Mouse (Mus musculus) neural tube, embryonic 15.5 days (tissue): ENCODE measurements around the gene Abcc4. TPM values are rescaled to one million over a fixed set of nuclear protein-coding genes. Genes with fewer than 3 reads are reported as not detected.
"Not testable (repeated sequence)": the region's sequence is repeated elsewhere in the genome, so short reads cannot be mapped to it uniquely, and the experiment has no call there.

Experiments used
- ATAC-seq: fragments of 200-750 bp; cut with Nextera tagmentation; 2 replicates; pipeline ENCODE4 v1.8.0; 2017; ENCODE audit warnings: mild to moderate bottlenecking, moderate TSS enrichment, moderate library complexity; ENCODE audit not compliant: low FRiP score
- H3K27ac ChIP-seq: fragments of 300-500 bp; sonication (generic); replicated peaks from 2 replicates; pipeline ENCODE4 v1.5.1; 2015; ENCODE audit warnings: mild to moderate bottlenecking, inconsistent platforms
- H3K27me3 ChIP-seq: fragments of 300-500 bp; sonication (generic); replicated peaks from 2 replicates; pipeline ENCODE4 v1.6.1; 2015; ENCODE audit warnings: inconsistent platforms
- H3K36me3 ChIP-seq: fragments of 300-500 bp; sonication (generic); 2 replicates; pipeline ENCODE4 v1.6.1; 2015; ENCODE audit warnings: inconsistent platforms
- H3K4me1 ChIP-seq: fragments of 300-500 bp; sonication (generic); 2 replicates; pipeline ENCODE4 v1.6.1; 2015; ENCODE audit warnings: inconsistent platforms
- H3K4me2 ChIP-seq: fragments of 300-500 bp; sonication (generic); 2 replicates; pipeline ENCODE4 v1.6.1; 2015; ENCODE audit warnings: inconsistent platforms, mild to moderate bottlenecking, moderate library complexity
- H3K4me3 ChIP-seq: fragments of 300-500 bp; sonication (generic); replicated peaks from 2 replicates; pipeline ENCODE4 v1.5.1; 2015; ENCODE audit warnings: mild to moderate bottlenecking, inconsistent platforms
- H3K9ac ChIP-seq: fragments of 300-500 bp; sonication (generic); replicated peaks from 2 replicates; pipeline ENCODE4 v1.6.1; 2015; ENCODE audit warnings: mild to moderate bottlenecking, inconsistent platforms
- H3K9me3 ChIP-seq: fragments of 300-500 bp; sonication (generic); replicated peaks from 2 replicates; pipeline ENCODE4 v1.6.1; 2016; ENCODE audit warnings: inconsistent platforms
- WGBS: fragments of 180-500 bp; shearing (Covaris S2); methylation state at CpG from one replicate; pipeline ENCODE4 v1.1.7; 2015; ENCODE audit warnings: mixed read lengths; 5-methylcytosine and 5-hydroxymethylcytosine counted together
- polyA plus RNA-seq: library from polyadenylated mRNA; unstranded; fragments of >200 nt; fragmentation: Nextera tagmentation; extraction: Ambion mirVana; gene quantifications from 2 replicates; pipeline ENCODE4 v1.2.1, GENCODE M21; 2015

The Abcc4 gene
- polyA plus RNA-seq, 1 experiment from 2014 or later = 3.1 TPM

DNA sequence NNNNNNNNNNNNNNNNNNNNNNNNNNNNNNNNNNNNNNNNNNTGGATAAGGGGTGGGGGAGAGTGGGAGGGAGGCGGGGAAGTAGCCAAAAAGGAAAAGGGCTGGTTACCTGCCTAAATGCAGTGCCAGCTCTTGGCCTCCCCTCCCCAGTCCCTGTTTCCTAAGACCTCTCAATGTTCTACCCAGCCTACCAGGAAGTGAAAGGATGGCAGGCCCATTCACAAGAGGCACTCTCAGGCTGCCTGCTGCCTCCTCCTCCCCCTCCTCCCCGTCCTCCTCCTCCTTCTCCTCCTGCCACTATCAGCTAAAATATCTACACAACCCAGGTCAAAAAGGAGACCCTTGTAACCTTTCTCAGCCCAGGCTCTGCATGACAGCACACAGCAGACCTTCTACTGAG is 51.1 kb downstream of the Abcc4 start:
- ATAC-seq = no peak
- H3K36me3 ChIP-seq = no peaks in the 10 kb centered on the region
- H3K9ac ChIP-seq = no peak overlapping the region
- H3K4me1 ChIP-seq = peaks cover 4% of the 10 kb centered on the region; the same call in 1 of the 2 replicates
- H3K27ac ChIP-seq = no peak overlapping the region
- H3K4me3 ChIP-seq = no peak overlapping the region
- H3K9me3 ChIP-seq = no peaks in the 10 kb centered on the region
- no peaks in the 10 kb centered on the region for H3K27me3 ChIP-seq
- no peak overlapping the region for H3K4me2 ChIP-seq
- WGBS = 47% methylated on average over 2 of the region's 2 CpGs

DNA sequence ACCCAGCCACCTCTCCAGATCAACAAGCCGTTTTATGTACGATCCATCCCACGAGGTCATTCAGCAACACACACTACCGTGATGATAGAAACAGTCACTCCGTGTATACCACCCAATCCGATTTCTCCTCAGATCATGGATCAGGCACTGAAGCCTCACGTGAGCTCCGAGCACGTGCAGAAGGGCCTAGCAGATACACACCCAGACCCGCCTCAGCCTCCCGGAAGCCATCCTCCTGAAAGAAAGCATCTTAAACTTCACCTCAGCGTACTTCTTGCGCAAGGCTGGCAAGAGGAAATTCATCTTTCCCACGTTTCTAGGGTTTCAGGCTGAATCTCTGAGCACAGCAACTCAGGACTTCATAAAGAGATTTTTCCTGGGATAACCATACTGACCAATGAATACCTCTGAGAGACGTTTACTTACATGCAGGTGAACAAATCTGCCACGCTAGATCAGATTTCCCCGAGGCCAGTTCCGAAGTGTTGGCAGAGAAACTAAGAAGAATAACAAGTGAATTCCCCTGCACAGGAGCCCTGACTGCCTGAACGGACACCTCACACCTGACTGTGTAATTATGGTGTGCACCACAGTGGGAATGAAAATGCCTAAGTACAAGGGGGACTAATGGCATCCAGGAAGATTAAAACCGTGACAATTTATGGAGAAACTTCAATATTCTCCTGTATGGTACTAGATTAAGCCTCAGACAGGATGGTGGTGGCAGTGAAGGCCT is 54.1 kb downstream of the Abcc4 start:
- Histone ChIP-seq H3K9ac (no peak overlapping the region), H3K4me3 (no peak overlapping the region), H3K4me2 (no peak overlapping the region), H3K9me3 (no peaks in the 10 kb centered on the region), H3K4me1 (no peaks in the 10 kb centered on the region), H3K27me3 (no peaks in the 10 kb centered on the region), H3K36me3 (no peaks in the 10 kb centered on the region), H3K27ac (no peak overlapping the region)
- 88% methylated on average over 20 of the region's 20 CpGs for WGBS
- ATAC-seq = no peak

DNA sequence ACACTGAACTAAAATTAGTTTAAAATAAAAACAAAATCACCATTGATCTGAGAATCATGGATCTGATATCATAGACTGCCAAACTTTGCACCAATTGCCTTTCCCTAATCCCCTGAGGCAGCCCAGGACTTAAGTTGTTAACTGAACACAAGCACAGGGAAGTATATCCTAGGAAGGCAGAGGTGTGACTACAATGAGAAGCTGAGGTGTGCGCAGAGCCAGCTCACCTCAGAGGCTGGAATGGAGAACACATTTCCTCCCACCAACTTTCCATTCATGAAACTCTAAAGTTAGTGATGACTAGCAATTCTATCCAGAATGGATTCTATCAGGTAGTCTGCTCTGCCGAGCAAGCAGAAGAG is 56.1 kb downstream of the Abcc4 start:
- Histone ChIP-seq H3K4me1 (no peaks in the 10 kb centered on the region), H3K9ac (no peak overlapping the region), H3K4me2 (no peak overlapping the region), H3K4me3 (no peak overlapping the region), H3K27ac (no peak overlapping the region), H3K9me3 (no peaks in the 10 kb centered on the region), H3K36me3 (no peaks in the 10 kb centered on the region), H3K27me3 (no peaks in the 10 kb centered on the region)
- ATAC-seq = no peak
- WGBS = 96% methylated on average over 2 of the region's 2 CpGs

DNA sequence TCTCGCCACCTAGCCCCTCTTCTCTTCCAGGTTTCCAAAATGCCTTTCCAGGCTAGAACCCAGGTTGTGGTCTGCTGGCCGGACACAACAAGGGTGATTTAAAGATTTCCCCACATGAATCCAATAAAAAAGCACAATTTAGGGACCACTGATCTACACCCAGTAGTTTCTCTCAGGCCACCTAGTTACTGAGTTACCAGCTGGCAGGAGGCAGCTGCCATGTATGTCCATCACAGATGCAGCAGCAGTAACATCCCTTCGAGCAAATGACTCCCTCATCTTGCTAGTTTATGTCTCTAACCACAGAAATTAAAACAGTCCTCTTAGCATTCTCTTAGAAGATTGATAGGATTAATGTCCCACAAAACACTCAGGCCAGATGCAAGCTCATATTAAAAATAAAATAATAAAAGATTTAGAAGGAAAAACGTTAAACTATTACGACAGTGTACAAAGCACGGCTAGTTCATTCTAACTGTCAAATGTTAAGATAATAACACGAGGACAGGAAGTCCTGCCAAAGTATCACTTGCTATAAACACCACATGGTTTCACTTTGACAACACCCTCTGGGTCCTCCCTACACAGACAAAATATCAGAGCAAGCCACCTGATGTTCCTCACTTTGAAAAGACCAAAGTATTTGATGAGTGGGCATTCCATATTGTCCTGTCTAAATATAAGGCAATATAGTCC is 56.7 kb downstream of the Abcc4 start:
- Histone ChIP-seq H3K4me3 (no peak overlapping the region), H3K4me2 (no peak overlapping the region), H3K9ac (no peak overlapping the region), H3K4me1 (no peaks in the 10 kb centered on the region), H3K9me3 (no peaks in the 10 kb centered on the region), H3K27ac (no peak overlapping the region), H3K27me3 (no peaks in the 10 kb centered on the region), H3K36me3 (no peaks in the 10 kb centered on the region)
- ATAC-seq = no peak
- 77% methylated on average over 7 of the region's 7 CpGs for WGBS

DNA sequence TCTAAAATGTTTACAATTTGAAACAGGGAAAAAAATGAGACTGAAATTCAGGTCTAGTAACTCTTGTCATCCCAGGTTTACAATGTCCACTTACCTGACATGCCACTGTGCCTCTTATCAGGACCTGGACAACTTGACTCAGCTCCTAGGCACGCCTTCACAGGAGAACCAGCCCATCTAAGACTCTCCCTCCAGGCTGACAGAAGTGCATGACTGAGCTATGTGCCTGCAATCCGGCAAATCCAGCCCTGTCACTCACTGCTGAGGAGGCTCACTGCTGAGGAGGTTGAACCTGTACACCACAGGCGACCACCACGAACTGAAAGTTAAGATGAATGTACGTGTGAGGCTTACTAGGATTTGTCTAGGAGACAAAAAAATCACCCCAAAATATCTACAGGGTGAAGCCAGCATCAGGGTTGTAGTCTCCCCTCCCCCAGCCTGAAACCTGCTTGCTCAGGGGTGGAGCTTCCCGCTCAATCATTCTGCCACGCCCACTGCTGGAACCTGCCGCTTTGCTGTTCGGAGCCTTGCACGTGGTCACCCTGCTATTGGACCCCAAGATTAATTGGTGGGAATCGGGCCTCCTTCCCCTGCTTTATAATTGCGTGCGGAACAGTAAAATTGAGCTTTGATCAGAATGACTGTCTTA is 63.0 kb downstream of the Abcc4 start:
- H3K4me1 ChIP-seq, H3K4me2 ChIP-seq, H3K4me3 ChIP-seq, ATAC-seq, H3K27ac ChIP-seq, H3K36me3 ChIP-seq, H3K9ac ChIP-seq, H3K27me3 ChIP-seq, H3K9me3 ChIP-seq: not testable (repeated sequence)
- 84% methylated on average over 13 of the region's 13 CpGs for WGBS

DNA sequence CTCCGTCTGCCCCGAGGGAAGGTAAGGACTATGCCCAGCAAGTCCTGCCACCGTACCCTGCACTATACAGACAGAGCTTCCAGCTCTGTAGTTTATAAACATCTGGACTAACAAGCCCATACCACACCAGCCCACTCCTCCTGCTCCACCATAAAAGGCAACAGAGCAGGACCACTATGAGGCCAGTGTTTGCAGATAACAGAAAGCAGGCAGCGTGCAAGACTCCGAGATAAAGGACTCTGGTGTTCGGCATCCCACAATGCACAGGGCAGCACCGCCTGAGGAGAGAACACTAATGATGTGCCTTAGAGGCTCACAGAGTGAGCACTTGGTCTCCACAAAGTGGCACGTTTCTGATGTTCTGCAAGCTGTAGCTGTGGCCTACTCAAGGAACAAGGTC is 63.9 kb downstream of the Abcc4 start:
- H3K27me3 ChIP-seq = no peaks in the 10 kb centered on the region
- no peaks in the 10 kb centered on the region for H3K4me1 ChIP-seq
- no peak overlapping the region for H3K4me2 ChIP-seq
- no peak overlapping the region for H3K27ac ChIP-seq
- no peak overlapping the region for H3K4me3 ChIP-seq
- H3K9me3 ChIP-seq = no peaks in the 10 kb centered on the region
- H3K36me3 ChIP-seq = no peaks in the 10 kb centered on the region
- ATAC-seq = no peak
- WGBS = 84% methylated on average over 8 of the region's 8 CpGs
- no peak overlapping the region for H3K9ac ChIP-seq

DNA sequence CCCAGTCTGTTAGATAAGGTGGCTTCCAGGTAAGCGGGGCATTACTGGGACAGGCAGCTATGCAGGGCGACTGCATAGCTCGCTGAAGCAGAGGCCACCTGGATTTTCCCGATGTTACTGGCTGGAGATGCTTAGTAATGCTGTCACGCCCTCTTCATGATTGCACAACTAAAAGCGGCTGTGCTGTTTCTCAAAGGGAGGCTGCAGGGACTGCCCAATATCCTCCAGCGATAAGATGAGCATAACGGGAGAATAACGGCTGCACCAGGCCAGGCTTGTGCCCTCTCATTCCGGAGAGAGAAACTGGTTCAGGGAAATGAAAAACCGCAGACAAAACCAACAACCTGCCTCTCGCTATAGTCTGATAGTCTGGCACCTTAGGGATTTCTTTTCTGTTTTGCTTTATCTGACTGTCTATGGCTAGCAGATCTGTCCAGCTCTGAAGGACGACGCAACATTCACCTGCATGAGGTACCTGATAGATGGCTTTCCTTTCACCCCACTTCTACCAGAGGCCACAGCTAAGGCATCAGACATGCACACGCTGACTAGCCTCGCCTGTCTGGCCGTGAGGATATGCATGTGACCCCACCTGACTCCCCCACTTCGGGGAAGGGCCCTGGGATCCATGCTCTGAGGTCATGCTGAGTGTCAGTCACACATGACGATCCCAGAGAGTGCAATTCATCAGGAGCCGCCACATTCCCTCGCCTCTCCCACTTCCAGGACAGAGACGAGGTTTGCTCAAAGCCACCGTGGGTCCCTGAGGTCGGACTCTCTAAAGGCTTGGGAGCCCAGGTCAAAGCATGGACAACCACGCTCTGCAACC is 67.4 kb downstream of the Abcc4 start:
- no peaks in the 10 kb centered on the region for H3K36me3 ChIP-seq
- H3K4me1 ChIP-seq = peaks cover 10% of the 10 kb centered on the region
- no peaks in the 10 kb centered on the region for H3K27me3 ChIP-seq
- H3K9me3 ChIP-seq = no peaks in the 10 kb centered on the region
- H3K27ac ChIP-seq = no peak overlapping the region
- no peak overlapping the region for H3K4me2 ChIP-seq
- H3K4me3 ChIP-seq = no peak overlapping the region
- 81% methylated on average over 25 of the region's 25 CpGs for WGBS
- no peak overlapping the region for H3K9ac ChIP-seq
- no peak for ATAC-seq

DNA sequence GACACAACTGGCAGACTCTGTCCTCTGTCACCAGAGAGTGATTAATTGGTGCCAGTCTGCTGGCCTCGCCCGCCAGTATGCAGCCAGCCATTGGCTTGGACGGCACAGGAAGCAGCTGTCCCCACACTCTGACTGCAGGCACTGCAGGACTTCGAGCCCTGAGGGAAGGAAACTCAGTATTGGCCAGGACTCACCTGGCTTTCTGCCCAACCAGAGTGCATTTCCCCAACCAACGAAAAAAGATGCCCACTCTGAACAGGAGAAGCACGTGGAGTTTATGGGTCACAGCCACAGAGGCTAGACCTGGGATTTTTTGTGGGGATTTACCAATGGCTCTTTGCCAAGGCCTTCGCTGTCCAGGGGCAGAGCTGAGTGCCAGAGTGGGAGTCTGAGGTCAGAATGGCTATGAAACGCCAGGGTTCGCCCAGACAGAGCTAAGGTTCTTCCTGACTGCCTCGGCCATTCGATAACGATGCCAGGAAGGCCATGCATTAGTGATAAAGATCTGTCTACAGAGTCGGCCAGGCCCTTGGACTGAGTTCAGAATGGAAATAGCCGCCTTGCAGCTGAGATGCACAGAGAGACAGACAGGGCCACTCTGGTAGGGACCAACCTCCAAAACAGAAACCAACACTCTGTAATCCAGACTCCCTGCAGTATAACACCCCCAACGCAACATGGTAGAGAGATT is 70.4 kb downstream of the Abcc4 start:
- Histone ChIP-seq H3K4me2 (no peak overlapping the region), H3K36me3 (no peaks in the 10 kb centered on the region), H3K27me3 (no peaks in the 10 kb centered on the region), H3K4me1 (peaks cover 10% of the 10 kb centered on the region), H3K9ac (no peak overlapping the region), H3K4me3 (no peak overlapping the region), H3K27ac (peak overlapping the region; percentile 61), H3K9me3 (no peaks in the 10 kb centered on the region)
- WGBS = 47% methylated on average over 15 of the region's 15 CpGs
- ATAC-seq = peak; percentile 84

DNA sequence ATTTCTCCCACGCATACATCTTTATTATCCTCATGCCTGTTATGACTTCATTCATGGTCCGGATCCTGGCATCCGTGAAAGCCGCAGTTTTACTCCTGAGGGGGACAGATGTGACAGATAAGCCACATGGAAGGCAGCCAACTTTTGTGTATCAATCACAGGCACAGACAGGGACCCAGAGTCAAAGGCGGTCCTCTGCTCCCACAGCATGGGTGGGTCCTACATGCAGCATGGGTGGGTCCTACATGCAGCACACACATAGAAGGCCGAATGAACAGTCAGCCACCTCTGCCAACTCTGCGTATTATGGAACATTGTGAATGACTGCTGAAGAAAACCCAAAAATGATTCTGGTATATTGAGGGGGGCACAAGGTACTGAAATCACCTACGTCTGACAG is 76.4 kb downstream of the Abcc4 start:
- H3K4me3 ChIP-seq = no peak overlapping the region
- 59% methylated on average over 8 of the region's 8 CpGs for whole genome bisulfite sequencing
- H3K27ac ChIP-seq = no peak overlapping the region
- H3K36me3 ChIP-seq = no peaks in the 10 kb centered on the region
- H3K9ac ChIP-seq = no peak overlapping the region
- H3K4me1 ChIP-seq = peaks cover 3% of the 10 kb centered on the region; the same call in 1 of the 2 replicates
- no peak overlapping the region for H3K4me2 ChIP-seq
- H3K9me3 ChIP-seq = no peaks in the 10 kb centered on the region
- ATAC-seq = no peak
- H3K27me3 ChIP-seq = no peaks in the 10 kb centered on the region

DNA sequence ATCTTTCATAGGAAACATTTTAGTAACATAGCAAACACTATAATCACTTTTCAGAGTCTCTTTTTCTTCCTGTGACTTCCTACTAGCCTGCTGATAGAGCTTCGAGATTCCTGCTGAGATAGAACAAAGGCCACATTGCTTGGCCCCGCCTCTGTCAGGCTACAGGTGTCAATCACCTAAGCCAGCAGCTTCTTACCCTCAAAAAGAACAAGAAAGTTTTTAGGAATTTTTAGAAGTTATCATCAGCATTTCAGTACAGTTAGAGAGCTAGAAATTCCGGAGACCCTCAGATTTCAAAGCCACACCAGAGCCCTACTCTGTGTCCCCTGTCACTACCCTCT is 84.6 kb downstream of the Abcc4 start:
- ATAC-seq = no peak
- Histone ChIP-seq H3K9ac (no peak overlapping the region), H3K27ac (no peak overlapping the region), H3K27me3 (no peaks in the 10 kb centered on the region), H3K36me3 (no peaks in the 10 kb centered on the region), H3K9me3 (no peaks in the 10 kb centered on the region), H3K4me2 (no peak overlapping the region), H3K4me3 (no peak overlapping the region), H3K4me1 (no peaks in the 10 kb centered on the region)
- 74% methylated on average over 3 of the region's 3 CpGs for WGBS

DNA sequence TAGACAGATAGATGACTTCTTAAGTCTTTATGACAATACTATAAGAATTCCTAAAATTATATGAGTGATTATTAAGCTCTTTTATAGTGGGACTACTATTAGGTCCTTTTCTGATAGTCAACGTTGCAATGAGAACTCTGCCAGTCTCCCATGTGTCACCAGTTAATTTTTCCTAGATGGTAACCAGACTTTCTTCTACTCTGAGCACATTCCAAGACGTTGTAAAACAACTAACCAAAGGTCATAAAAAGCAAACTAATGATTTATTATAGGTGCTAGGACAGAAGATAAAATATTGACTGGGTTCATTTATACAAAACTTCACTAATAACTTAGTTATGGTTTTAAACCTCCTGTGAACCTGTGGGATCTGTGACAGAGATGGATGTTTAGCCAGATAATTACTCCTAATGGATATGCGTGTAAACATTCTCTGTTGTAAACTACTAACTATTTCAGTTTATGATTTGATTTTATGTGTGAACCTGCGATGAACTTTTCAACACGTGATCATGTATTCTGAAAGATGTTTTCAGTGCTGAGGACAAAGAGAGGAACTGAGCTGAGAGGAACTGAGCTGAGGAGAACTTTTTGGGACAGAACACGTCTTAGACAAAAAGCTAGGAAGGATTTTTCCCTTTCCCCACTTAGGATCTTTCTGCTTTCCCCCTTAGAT is 85.1 kb downstream of the Abcc4 start:
- 69% methylated on average over 6 of the region's 6 CpGs for WGBS
- Histone ChIP-seq H3K4me1 (no peaks in the 10 kb centered on the region), H3K36me3 (no peaks in the 10 kb centered on the region), H3K4me3 (no peak overlapping the region), H3K27me3 (no peaks in the 10 kb centered on the region), H3K9me3 (no peaks in the 10 kb centered on the region), H3K4me2 (no peak overlapping the region), H3K9ac (no peak overlapping the region), H3K27ac (no peak overlapping the region)
- ATAC-seq = no peak
